Mouse (Mus musculus): Measurements from ENCODE around the gene Szt2. TPM values are rescaled to one million over a fixed set of nuclear protein-coding genes. Genes with fewer than 3 reads are reported as not detected.

Gene Szt2
- total RNA-seq, 2 experiments from 2014 or later, result 40.3 to 43.4 TPM

GRCm38 (mm10) chr4:118428531-118429214 lies 19.6 kb upstream of the Szt2 start:
- intact Hi-C loops (cut with DNase I), result no loop called here
- TF ChIP-seq CTCF (IDR thresholded peaks at IDR 0.05), result no peak
- peak overlapping the region; percentile 56 for H3K4me3 ChIP-seq
- peak overlapping the region; percentile 85 for H3K27ac ChIP-seq
- DNase-seq (ENCODE audit: extremely low spot score in 1 of 2, low spot score in 2 of 2), result no peak

GRCm38 (mm10) chr4:118427768-118428451 lies 18.8 kb upstream of the Szt2 start, which contains the start of gene Elovl1:
Elovl1 (plus strand) TSS chr4:118428093.
- peak; percentile 56 to 74 for DNase-seq (ENCODE audit: extremely low spot score in 1 of 2, low spot score in 2 of 2)
- peak; percentile 42 for TF ChIP-seq CTCF (IDR thresholded peaks at IDR 0.05)
- peak within 1 kb of the TSS; percentile 86 for H3K27ac ChIP-seq
- H3K4me3 ChIP-seq, result peak within 1 kb of the TSS; percentile 56
- intact Hi-C loops (cut with DNase I), result loop anchor here (2.0 kb wide), 1 partner anchor 15 kb away; no protein-coding TSS in a partner anchor

GRCm38 (mm10) chr4:118427415-118427767 lies 18.3 kb upstream of the Szt2 start:
- no peak for DNase-seq (ENCODE audit: extremely low spot score in 1 of 2, low spot score in 2 of 2)
- Histone ChIP-seq H3K4me3 (peak overlapping the region; percentile 56), H3K27ac (peak overlapping the region; percentile 86)
- TF ChIP-seq CTCF (IDR thresholded peaks at IDR 0.05), result no peak
- intact Hi-C loops (cut with DNase I), result loop anchor here (2.0 kb wide), 1 partner anchor 15 kb away; no protein-coding TSS in a partner anchor

- intact Hi-C loops (cut with DNase I), result no loop called here
- no peak for TF ChIP-seq CTCF (IDR thresholded peaks at IDR 0.05)
- DNase-seq (ENCODE audit: extremely low spot score in 1 of 2, low spot score in 2 of 2), result no peak
These were observed 16.3 kb upstream of the Szt2 start for GRCm38 (mm10) chr4:118425374-118425773.

GRCm38 (mm10) chr4:118424541-118425160 lies 15.6 kb upstream of the Szt2 start:
- TF ChIP-seq CTCF (IDR thresholded peaks at IDR 0.05), result no peak
- Histone ChIP-seq H3K4me3 (no peak overlapping the region), H3K27ac (no peak overlapping the region)
- intact Hi-C loops (cut with DNase I), result no loop called here
- no peak for DNase-seq (ENCODE audit: extremely low spot score in 1 of 2, low spot score in 2 of 2)

More at GRCm38 (mm10) chr4:118425374-118425773, 16.3 kb upstream of the Szt2 start:
- no peak overlapping the region for H3K4me3 ChIP-seq
- no peak overlapping the region for H3K27ac ChIP-seq

DNA sequence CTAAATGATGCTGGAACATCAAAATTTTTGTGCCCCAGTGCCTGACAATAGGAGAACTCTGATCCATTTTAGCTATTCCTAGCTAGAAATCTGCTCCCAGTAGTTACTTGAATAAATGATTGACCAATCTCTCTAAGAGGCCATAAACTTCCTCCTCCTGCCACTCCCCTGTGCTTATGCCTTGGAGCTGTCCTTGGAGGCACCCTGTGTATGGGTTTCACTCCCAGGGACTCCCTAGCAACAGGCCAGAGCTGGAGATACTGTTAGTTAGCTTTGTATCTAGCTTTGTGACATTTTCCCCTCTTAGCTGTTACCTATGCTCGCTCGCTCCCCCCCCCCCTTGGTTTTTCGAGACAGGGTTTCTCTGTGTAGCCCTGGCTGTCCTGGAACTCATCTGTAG lies 12.3 kb upstream of the Szt2 start:
- TF ChIP-seq CTCF (IDR thresholded peaks at IDR 0.05), result no peak
- intact Hi-C loops (cut with DNase I), result no loop called here
- Histone ChIP-seq H3K27ac (no peak overlapping the region), H3K4me3 (no peak overlapping the region)
- no peak for DNase-seq (ENCODE audit: extremely low spot score in 1 of 2, low spot score in 2 of 2)

DNA sequence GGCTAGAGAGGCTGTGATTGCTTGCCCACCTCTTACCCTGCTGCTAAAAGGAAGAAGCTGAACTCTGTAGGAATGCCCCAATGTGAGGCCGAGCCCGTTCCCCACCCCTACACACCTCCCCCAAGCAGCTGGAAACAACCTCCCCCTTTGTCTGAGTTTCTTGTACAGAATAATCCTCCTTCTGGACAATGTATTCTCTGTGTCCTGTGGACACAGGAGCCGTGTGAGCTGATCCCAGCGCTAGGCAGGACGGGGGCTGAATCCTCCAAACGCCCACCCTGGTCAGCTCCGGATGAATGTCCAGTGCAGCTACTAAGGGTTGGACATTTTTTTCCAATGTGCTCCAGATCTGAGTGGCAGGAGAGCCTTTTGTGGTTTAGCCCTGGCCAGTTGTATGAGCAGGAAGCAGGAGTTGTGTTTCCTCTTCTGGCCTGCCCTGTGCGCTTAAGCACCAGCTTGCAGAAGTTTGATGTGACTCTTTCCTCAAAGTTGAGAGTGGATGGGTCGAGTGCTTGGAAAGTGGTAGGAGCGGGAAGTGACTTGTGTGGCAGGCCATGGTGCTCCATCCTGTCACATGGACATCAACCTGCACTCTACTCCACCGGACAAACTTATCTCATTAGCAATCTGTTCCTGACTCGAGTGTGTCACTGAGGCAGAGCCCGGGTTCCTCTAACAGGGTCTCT lies 8.2 kb upstream of the Szt2 start:
- intact Hi-C loops (cut with DNase I), result no loop called here
- Histone ChIP-seq H3K4me3 (no peak overlapping the region), H3K27ac (peak overlapping the region; percentile 65)
- no peak for TF ChIP-seq CTCF (IDR thresholded peaks at IDR 0.05)
- no peak for DNase-seq (ENCODE audit: extremely low spot score in 1 of 2, low spot score in 2 of 2)

GRCm38 (mm10) chr4:118416329-118416728 lies 7.3 kb upstream of the Szt2 start:
- intact Hi-C loops (cut with DNase I), result no loop called here
- TF ChIP-seq CTCF (IDR thresholded peaks at IDR 0.05), result no peak
- DNase-seq (ENCODE audit: extremely low spot score in 1 of 2, low spot score in 2 of 2), result no peak
- Histone ChIP-seq H3K27ac (peak overlapping the region; percentile 65), H3K4me3 (no peak overlapping the region)

DNA sequence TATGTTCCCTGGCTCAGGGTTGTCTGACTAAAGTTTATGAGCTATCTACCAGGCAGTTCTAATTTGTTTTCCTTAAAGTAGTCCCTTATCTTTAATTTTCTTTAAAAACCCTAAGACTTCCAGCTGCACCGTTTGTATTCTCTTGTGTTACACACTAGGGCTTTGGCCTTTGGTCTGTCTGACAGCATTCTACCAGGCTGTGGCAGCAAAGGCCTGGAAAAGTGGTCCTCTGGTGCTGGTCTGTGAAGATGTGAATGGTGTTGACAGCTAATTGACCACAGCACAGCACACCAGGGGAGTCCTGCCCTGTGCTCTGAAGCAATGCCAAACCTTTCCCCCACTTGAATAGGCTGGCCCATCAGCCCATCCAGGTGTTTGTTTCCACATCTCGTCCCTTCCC lies 6.7 kb upstream of the Szt2 start:
- TF ChIP-seq CTCF (IDR thresholded peaks at IDR 0.05), result peak; percentile 32
- DNase-seq (ENCODE audit: extremely low spot score in 1 of 2, low spot score in 2 of 2), result no peak
- no peak overlapping the region for H3K4me3 ChIP-seq
- intact Hi-C loops (cut with DNase I), result no loop called here
- H3K27ac ChIP-seq, result peak overlapping the region; percentile 65

DNA sequence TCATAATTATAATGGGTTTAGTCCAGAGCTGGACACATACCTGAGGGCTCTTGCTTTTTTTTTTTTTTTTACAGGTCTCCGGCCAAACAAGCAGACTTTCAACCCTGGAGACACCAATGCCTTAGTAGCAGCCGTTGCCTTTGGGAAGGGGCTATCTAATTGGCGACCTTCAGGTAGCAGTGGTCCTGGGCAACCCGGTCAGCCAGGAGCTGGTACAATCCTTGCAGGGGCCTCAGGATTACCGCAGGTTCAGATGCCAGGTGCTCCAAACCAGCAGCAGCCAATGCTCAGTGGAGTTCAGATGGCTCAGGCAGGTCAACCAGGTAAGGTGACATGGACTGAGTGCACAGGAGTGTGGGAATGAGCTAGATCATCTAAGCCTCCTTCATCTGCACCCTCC lies 4.5 kb upstream of the Szt2 start:
- TF ChIP-seq CTCF (IDR thresholded peaks at IDR 0.05), result no peak
- Histone ChIP-seq H3K27ac (no peak overlapping the region), H3K4me3 (no peak overlapping the region)
- no peak for DNase-seq (ENCODE audit: extremely low spot score in 1 of 2, low spot score in 2 of 2)
- intact Hi-C loops (cut with DNase I), result loop anchor here (2.0 kb wide), 1 partner anchor 13 kb away; no protein-coding TSS in a partner anchor

DNA sequence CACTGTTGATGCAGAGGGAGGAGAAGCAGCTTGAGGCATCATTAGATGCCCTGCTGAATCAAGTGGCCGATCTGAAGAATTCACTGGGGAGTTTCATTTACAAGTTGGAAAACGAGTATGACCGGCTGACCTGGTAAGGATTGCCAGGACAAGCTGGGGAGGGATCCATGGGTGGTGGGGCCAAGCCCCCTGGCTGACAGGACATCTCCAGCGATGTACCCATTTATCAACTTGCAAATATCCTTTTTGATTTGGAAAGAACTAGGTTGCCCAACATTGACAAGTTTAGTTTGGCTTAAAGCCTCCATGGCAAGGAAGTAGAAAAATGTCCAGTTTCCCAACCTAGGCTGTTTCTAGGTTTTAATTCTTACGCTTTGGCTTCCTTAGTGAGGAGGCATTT lies 1.8 kb upstream of the Szt2 start:
- Histone ChIP-seq H3K4me3 (no peak overlapping the region), H3K27ac (no peak overlapping the region)
- intact Hi-C loops (cut with DNase I), result no loop called here
- no peak for TF ChIP-seq CTCF (IDR thresholded peaks at IDR 0.05)
- DNase-seq (ENCODE audit: extremely low spot score in 1 of 2, low spot score in 2 of 2), result no peak

GRCm38 (mm10) chr4:118402701-118403100 lies 6.4 kb downstream of the Szt2 start:
- no peak for TF ChIP-seq CTCF (IDR thresholded peaks at IDR 0.05)
- Histone ChIP-seq H3K27ac (no peak overlapping the region), H3K4me3 (no peak overlapping the region)
- intact Hi-C loops (cut with DNase I), result no loop called here
- no peak for DNase-seq (ENCODE audit: extremely low spot score in 1 of 2, low spot score in 2 of 2)

Data from left cerebral cortex, adult 2 months (tissue).